Mouse (Mus musculus): Measurements from ENCODE around the gene Gm12184. TPM values are rescaled to one million over a fixed set of nuclear protein-coding genes. Genes with fewer than 3 reads are reported as not detected.
"Not testable (repeated sequence)": the region's sequence is repeated elsewhere in the genome, so short reads cannot be mapped to it uniquely, and the experiment has no call there.

Gm12184 gene
- polyA plus RNA-seq, 1 experiment from 2014 or later: 3.1 TPM

DNA sequence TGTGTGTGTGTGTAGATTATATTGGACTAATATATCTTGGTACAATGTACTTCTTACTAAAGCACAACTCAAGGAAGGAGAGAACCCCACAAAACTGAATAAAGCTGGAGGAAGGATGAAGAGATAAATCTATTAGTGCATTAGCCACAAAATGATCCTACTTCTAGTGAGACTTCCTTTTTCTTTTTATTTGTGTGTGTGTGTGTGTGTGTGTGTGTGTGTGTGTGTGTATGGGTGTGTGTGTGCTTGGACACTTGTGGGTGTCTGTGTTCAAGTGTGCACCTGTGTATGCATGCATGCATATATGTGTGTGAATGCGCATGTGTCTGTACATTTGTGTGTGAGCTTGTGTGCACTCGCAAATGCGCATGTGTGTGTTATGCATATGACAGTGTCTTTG is 33.3 kb downstream of the Gm12184 start:
- no peaks in the 10 kb centered on the region for H3K9me3 ChIP-seq
- WGBS: 98% methylated on average over 3 of the region's 3 CpGs
- no peak overlapping the region for H3K9ac ChIP-seq
- H3K27ac ChIP-seq: no peak overlapping the region
- no peak for ATAC-seq (ENCODE audit: low FRiP score, low read depth)
- H3K4me3 ChIP-seq: no peak overlapping the region
- H3K27me3 ChIP-seq: no peaks in the 10 kb centered on the region
- H3K36me3 ChIP-seq: no peaks in the 10 kb centered on the region
- peaks cover 5% of the 10 kb centered on the region for H3K4me1 ChIP-seq
- H3K4me2 ChIP-seq (replicated peaks): no peak overlapping the region

GRCm38 (mm10) chr11:48791894-48792293 is 34.6 kb downstream of the Gm12184 start:
- not testable (repeated sequence) for H3K9ac ChIP-seq; H3K4me3 ChIP-seq; H3K36me3 ChIP-seq; H3K4me1 ChIP-seq; H3K27me3 ChIP-seq; H3K9me3 ChIP-seq; ATAC-seq (ENCODE audit: low FRiP score, low read depth); H3K4me2 ChIP-seq (replicated peaks); H3K27ac ChIP-seq
- WGBS: 85% methylated on average over 9 of the region's 9 CpGs

GRCm38 (mm10) chr11:48790946-48791345 is 35.5 kb downstream of the Gm12184 start:
- no peaks in the 10 kb centered on the region for H3K27me3 ChIP-seq
- no peak overlapping the region for H3K4me2 ChIP-seq (replicated peaks)
- 62% methylated on average over 8 of the region's 8 CpGs for WGBS
- H3K4me3 ChIP-seq: no peak overlapping the region
- no peak overlapping the region for H3K27ac ChIP-seq
- H3K36me3 ChIP-seq: no peaks in the 10 kb centered on the region
- ATAC-seq (ENCODE audit: low FRiP score, low read depth): no peak
- 0 out of 2 replicates have a peak, but pooled peaks cover 7% of the 10 kb centered on the region for H3K4me1 ChIP-seq
- no peak overlapping the region for H3K9ac ChIP-seq
- no peaks in the 10 kb centered on the region for H3K9me3 ChIP-seq

DNA sequence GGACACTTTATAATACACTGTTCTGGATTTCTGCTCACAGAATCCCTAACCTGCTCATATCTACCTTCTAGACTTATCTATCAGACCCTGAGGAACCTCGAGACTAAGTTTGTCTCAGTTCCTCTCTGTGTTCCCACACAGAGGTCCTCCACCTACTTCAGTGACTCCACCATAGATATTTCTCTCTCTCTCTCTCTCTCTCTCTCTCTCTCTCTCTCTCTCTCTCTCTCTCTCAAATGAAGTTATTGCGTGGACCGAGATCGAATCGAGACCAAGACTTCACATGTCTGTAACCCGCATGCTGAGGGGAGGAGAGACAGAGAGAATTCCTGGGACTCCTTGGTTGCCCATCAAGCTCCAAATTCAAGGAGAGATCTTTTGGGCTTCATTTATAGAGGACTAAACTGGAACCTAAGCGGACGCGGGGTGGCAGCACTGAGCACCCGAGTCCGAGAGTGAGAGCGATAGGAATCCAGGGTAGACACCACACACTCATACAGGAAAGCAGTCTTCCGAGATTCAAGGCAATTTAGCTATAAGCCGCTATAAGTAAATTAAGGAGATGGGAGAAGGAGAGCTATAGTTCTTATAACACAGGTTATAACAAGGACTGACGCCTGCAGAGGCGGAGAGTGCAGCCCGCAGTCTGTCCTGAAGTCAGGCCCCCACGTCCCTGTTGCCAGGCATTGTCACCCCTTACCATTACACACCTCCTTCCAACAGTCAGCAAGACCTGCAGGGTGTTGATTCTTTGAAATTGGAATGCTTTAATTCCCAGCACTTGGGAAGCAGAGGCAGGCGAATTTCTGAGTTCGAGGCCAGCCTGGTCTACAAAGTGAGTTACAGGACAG is 36.3 kb downstream of the Gm12184 start:
- peak overlapping the region; percentile 55 for H3K4me2 ChIP-seq (replicated peaks)
- no peaks in the 10 kb centered on the region for H3K36me3 ChIP-seq
- no peak overlapping the region for H3K27ac ChIP-seq
- H3K27me3 ChIP-seq: no peaks in the 10 kb centered on the region
- H3K4me1 ChIP-seq: 0 out of 2 replicates have a peak, but pooled peaks cover 7% of the 10 kb centered on the region
- peak overlapping the region; percentile 29 for H3K4me3 ChIP-seq
- peak overlapping the region; percentile 36; the same call in 1 of the 2 replicates for H3K9ac ChIP-seq
- no peaks in the 10 kb centered on the region for H3K9me3 ChIP-seq
- 17% methylated on average over 20 of the region's 20 CpGs for WGBS
- ATAC-seq (ENCODE audit: low FRiP score, low read depth): peak; percentile 69

GRCm38 (mm10) chr11:48789215-48789614 is 37.2 kb downstream of the Gm12184 start:
- no peak overlapping the region for H3K4me3 ChIP-seq
- no peak overlapping the region for H3K27ac ChIP-seq
- no peak overlapping the region for H3K9ac ChIP-seq
- ATAC-seq (ENCODE audit: low FRiP score, low read depth): no peak
- H3K4me1 ChIP-seq: 0 out of 2 replicates have a peak, but pooled peaks cover 7% of the 10 kb centered on the region
- peak overlapping the region; percentile 64; the same call in 1 of the 2 replicates for H3K4me2 ChIP-seq (replicated peaks)
- no peaks in the 10 kb centered on the region for H3K36me3 ChIP-seq
- no peaks in the 10 kb centered on the region for H3K27me3 ChIP-seq
- no peaks in the 10 kb centered on the region for H3K9me3 ChIP-seq
- WGBS: 86% methylated on average over 5 of the region's 5 CpGs

- Histone ChIP-seq H3K9me3 (no peaks in the 10 kb centered on the region), H3K27me3 (no peaks in the 10 kb centered on the region), H3K27ac (no peak overlapping the region), H3K4me1 (0 out of 2 replicates have a peak, but pooled peaks cover 7% of the 10 kb centered on the region), H3K4me3 (peak overlapping the region; percentile 43), H3K36me3 (no peaks in the 10 kb centered on the region), H3K9ac (peak overlapping the region; percentile 57), H3K4me2 (replicated peaks) (peak overlapping the region; percentile 64)
- peak; percentile 73 for ATAC-seq (ENCODE audit: low FRiP score, low read depth)
- 10% methylated on average over 16 of the region's 16 CpGs for WGBS
Observed at GRCm38 (mm10) chr11:48788311-48789089, 38.0 kb downstream of the Gm12184 start.

GRCm38 (mm10) chr11:48787455-48788211 is 38.8 kb downstream of the Gm12184 start:
- Histone ChIP-seq H3K9ac (no peak overlapping the region), H3K27ac (no peak overlapping the region), H3K9me3 (no peaks in the 10 kb centered on the region), H3K4me2 (replicated peaks) (peak overlapping the region; percentile 64), H3K36me3 (no peaks in the 10 kb centered on the region), H3K4me3 (peak overlapping the region; percentile 43), H3K27me3 (no peaks in the 10 kb centered on the region), H3K4me1 (0 out of 2 replicates have a peak, but pooled peaks cover 7% of the 10 kb centered on the region)
- 49% methylated on average over 10 of the region's 10 CpGs for WGBS
- peak; percentile 48; the same call in 1 of the 2 replicates for ATAC-seq (ENCODE audit: low FRiP score, low read depth)

DNA sequence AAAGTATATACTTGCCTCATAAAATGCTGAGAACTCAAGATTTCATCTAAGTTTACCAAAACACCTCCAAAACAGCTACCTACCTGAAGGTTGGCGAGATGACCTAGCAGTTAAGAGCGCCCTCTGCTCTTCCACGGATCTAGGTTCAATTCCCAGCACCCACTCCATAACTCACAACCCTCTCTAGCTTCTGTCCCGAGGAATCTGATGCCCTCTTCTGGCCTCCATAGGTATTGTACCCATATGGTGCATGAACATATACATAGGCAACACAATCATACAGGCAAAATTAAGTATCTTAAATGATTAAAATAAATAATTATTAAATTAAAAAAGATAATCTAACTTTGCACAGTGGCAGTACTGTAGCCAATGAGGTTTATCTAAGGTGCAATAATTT is 44.2 kb downstream of the Gm12184 start:
- no peak overlapping the region for H3K4me2 ChIP-seq (replicated peaks)
- H3K9ac ChIP-seq: no peak overlapping the region
- 85% methylated on average over 4 of the region's 4 CpGs for WGBS
- no peaks in the 10 kb centered on the region for H3K4me1 ChIP-seq
- H3K9me3 ChIP-seq: no peaks in the 10 kb centered on the region
- H3K27ac ChIP-seq: no peak overlapping the region
- no peaks in the 10 kb centered on the region for H3K36me3 ChIP-seq
- ATAC-seq (ENCODE audit: low FRiP score, low read depth): no peak
- no peaks in the 10 kb centered on the region for H3K27me3 ChIP-seq
- no peak overlapping the region for H3K4me3 ChIP-seq

DNA sequence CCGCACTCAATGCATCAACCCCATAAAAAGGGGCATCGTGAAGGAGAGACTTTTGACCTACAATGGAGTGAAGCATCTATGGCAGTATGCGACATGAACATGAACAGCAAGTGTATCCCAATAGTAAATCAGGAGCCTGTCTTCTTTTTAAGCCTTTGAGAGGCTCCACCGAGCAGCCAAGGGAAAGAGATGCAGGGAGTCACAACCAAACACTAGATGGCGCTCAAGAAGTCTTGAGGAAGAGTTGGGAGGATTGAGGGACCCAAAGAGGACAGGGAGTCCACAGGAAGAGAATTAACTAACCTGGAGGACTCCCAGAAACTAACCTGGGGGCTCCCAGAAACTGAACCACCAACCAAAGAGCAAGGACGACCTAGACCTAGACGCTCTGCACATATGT is 47.0 kb downstream of the Gm12184 start:
- no peaks in the 10 kb centered on the region for H3K9me3 ChIP-seq
- no peak for ATAC-seq (ENCODE audit: low FRiP score, low read depth)
- H3K4me1 ChIP-seq: peaks cover 2% of the 10 kb centered on the region
- no peaks in the 10 kb centered on the region for H3K36me3 ChIP-seq
- H3K27ac ChIP-seq: no peak overlapping the region
- H3K27me3 ChIP-seq: no peaks in the 10 kb centered on the region
- no peak overlapping the region for H3K9ac ChIP-seq
- WGBS: 39% methylated on average over 7 of the region's 7 CpGs
- no peak overlapping the region for H3K4me3 ChIP-seq
- H3K4me2 ChIP-seq (replicated peaks): no peak overlapping the region

GRCm38 (mm10) chr11:48777303-48777702 is 49.2 kb downstream of the Gm12184 start:
- H3K27me3 ChIP-seq: no peaks in the 10 kb centered on the region
- H3K36me3 ChIP-seq: no peaks in the 10 kb centered on the region
- no peak overlapping the region for H3K27ac ChIP-seq
- H3K4me3 ChIP-seq: no peak overlapping the region
- no peak overlapping the region for H3K4me2 ChIP-seq (replicated peaks)
- H3K9ac ChIP-seq: no peak overlapping the region
- H3K4me1 ChIP-seq: peaks cover 5% of the 10 kb centered on the region
- ATAC-seq (ENCODE audit: low FRiP score, low read depth): no peak
- 89% methylated on average over 9 of the region's 9 CpGs for WGBS
- H3K9me3 ChIP-seq: no peaks in the 10 kb centered on the region

- Histone ChIP-seq H3K4me2 (replicated peaks) (no peak overlapping the region), H3K4me1 (peaks cover 8% of the 10 kb centered on the region), H3K4me3 (no peak overlapping the region), H3K27me3 (no peaks in the 10 kb centered on the region), H3K27ac (no peak overlapping the region), H3K9ac (no peak overlapping the region), H3K9me3 (no peaks in the 10 kb centered on the region), H3K36me3 (no peaks in the 10 kb centered on the region)
- ATAC-seq (ENCODE audit: low FRiP score, low read depth): no peak
- WGBS: 49% methylated on average over 9 of the region's 9 CpGs
Observed at GRCm38 (mm10) chr11:48776664-48777063, 49.8 kb downstream of the Gm12184 start.
